Mouse (Mus musculus) ES-Bruce4 (cell line): Measurements from ENCODE around the gene Itgb6.
A peak's percentile ranks its signal among the peaks of the same experiment; 100 is the strongest.

Source experiments
- CTCF ChIP-seq: IDR thresholded peaks from one replicate; pipeline ENCODE4 v1.8.1; 2011; ENCODE audit warnings: low read depth, low read length
- POLR2A ChIP-seq: IDR thresholded peaks from one replicate; pipeline ENCODE4 v1.8.1; 2011; ENCODE audit warnings: low read length; ENCODE audit not compliant: insufficient read depth

DNA sequence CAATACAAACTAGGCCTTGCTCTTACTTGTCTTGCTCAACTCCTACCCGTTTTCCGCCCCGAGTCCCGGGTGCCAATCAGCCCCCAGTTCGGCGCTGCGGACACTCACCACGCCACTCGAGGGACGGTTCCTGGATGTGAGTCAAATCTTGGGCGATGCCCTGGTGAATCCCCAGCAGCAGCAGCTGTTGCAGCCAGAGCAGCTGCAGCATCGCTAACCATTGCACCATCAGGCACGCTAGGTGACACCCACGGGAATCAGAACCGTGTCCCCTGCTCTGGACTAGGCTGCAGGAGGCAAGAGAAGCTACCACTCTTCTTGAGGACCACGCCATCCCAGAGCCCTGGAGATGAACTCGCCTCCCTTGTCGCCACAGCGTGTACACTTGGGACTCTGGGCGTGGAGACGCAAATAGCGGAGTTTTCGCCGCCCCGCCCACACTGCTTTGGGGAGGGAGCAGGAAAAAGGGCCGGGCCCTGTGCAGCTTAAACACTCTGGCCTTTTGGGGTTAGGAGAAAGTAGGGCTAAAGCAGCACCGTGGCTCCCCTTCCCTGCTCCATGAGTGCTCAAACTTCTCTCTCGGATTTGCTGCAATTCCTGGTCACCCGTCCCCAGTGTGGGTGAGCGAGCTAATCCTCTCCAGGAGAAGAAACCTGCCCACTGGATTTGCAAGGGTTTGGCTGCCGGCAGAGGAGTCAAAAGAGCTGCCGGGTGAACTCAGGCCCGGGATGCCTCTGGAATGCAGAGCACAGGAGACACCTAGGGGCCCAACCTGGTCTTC is 169.4 kb downstream of the Itgb6 start, which contains the start of gene Pla2r1:
- TF ChIP-seq POLR2A (no peak), CTCF (peak; percentile 32)
